Mouse (Mus musculus) spleen, postnatal 36 days (tissue): Measurements from ENCODE around the gene Tnnc1.

Experiments
- DNase-seq, 2 experiments: peaks; one replicate each; pipeline ENCODE4 v3.0.0; 2022; ENCODE audit warnings: low spot score in 2 of 2, mixed read lengths in 1 of 2

Tnnc1 gene

GRCm38 (mm10) chr14:31212499-31212898 is 4.4 kb downstream of the Tnnc1 start:
- no peak for DNase-seq

GRCm38 (mm10) chr14:31213868-31214267 is 5.8 kb downstream of the Tnnc1 start:
- DNase-seq: no peak

GRCm38 (mm10) chr14:31214684-31215083 is 6.6 kb downstream of the Tnnc1 start:
- DNase-seq: no peak

GRCm38 (mm10) chr14:31215157-31216002 is 7.3 kb downstream of the Tnnc1 start:
- peak; percentile 69 to 73 for DNase-seq

GRCm38 (mm10) chr14:31216846-31217245 is 8.7 kb downstream of the Tnnc1 start, which contains the start of gene Nisch:
TSS of gene Nisch (minus strand) at chr14:31216946.
- DNase-seq: no peak

- DNase-seq: peak; percentile 51 to 62
Observed at GRCm38 (mm10) chr14:31217666-31218065, 9.6 kb downstream of the Tnnc1 start, which contains the start of gene Sema3g. TSS of gene Sema3g (plus strand) at chr14:31217860.

GRCm38 (mm10) chr14:31226978-31227377 is 18.9 kb downstream of the Tnnc1 start:
- peak in 1 of 2 experiments; percentile 31 for DNase-seq

- DNase-seq: peak; percentile 68 to 70
Observed at GRCm38 (mm10) chr14:31228234-31228633, 20.1 kb downstream of the Tnnc1 start.

GRCm38 (mm10) chr14:31230442-31230841 is 22.3 kb downstream of the Tnnc1 start:
- no peak for DNase-seq

- no peak for DNase-seq
Observed at GRCm38 (mm10) chr14:31232404-31233069, 24.4 kb downstream of the Tnnc1 start.

- DNase-seq: no peak
Observed at GRCm38 (mm10) chr14:31233070-31233995, 25.2 kb downstream of the Tnnc1 start.

GRCm38 (mm10) chr14:31233996-31234591 is 26.0 kb downstream of the Tnnc1 start:
- DNase-seq: peak; percentile 50 to 68

GRCm38 (mm10) chr14:31237101-31237882 is 29.2 kb downstream of the Tnnc1 start:
- DNase-seq: no peak

GRCm38 (mm10) chr14:31240528-31240927 is 32.4 kb downstream of the Tnnc1 start:
- no peak for DNase-seq

- no peak for DNase-seq
Observed at GRCm38 (mm10) chr14:31244777-31245176, 36.7 kb downstream of the Tnnc1 start.

- no peak for DNase-seq
Observed at GRCm38 (mm10) chr14:31245946-31246345, 37.8 kb downstream of the Tnnc1 start.

GRCm38 (mm10) chr14:31248396-31248795 is 40.3 kb downstream of the Tnnc1 start:
- no peak for DNase-seq

- DNase-seq: no peak
Observed at GRCm38 (mm10) chr14:31250222-31251083, 42.3 kb downstream of the Tnnc1 start.

GRCm38 (mm10) chr14:31251084-31251604 is 43.0 kb downstream of the Tnnc1 start, which contains the start of the genes Phf7 and Bap1:
TSS of gene Phf7 (minus strand) at chr14:31251317.
TSS of gene Bap1 (plus strand) at chr14:31251450.
- DNase-seq: peak; percentile 92 to 94
